Mouse (Mus musculus) ovary, adult 18-20 months (tissue): ENCODE measurements around the gene Cog6.

Experiments
- DNase-seq: peaks from one replicate; pipeline ENCODE4 v3.0.0; 2022; ENCODE audit warnings: low spot score, mixed read lengths

The Cog6 gene

GRCm38 (mm10) chr3:52962391-52962790, 54.6 kb downstream of the Cog6 start:
- DNase-seq: no peak

- no peak for DNase-seq
These were observed 55.4 kb downstream of the Cog6 start for GRCm38 (mm10) chr3:52961661-52962060.

GRCm38 (mm10) chr3:52960951-52961350, 56.1 kb downstream of the Cog6 start:
- DNase-seq: no peak

GRCm38 (mm10) chr3:52958444-52959120, 58.5 kb downstream of the Cog6 start:
- DNase-seq: no peak

GRCm38 (mm10) chr3:52957861-52958260, 59.2 kb downstream of the Cog6 start:
- DNase-seq: no peak

- DNase-seq: no peak
These were observed 60.8 kb downstream of the Cog6 start for GRCm38 (mm10) chr3:52956236-52956635.

- no peak for DNase-seq
These were observed 61.5 kb downstream of the Cog6 start for GRCm38 (mm10) chr3:52955481-52956019.

GRCm38 (mm10) chr3:52954656-52955055, 62.4 kb downstream of the Cog6 start:
- no peak for DNase-seq

GRCm38 (mm10) chr3:52953831-52954230, 63.2 kb downstream of the Cog6 start:
- DNase-seq: no peak

- no peak for DNase-seq
These were observed 68.2 kb downstream of the Cog6 start for GRCm38 (mm10) chr3:52948824-52949223.

- no peak for DNase-seq
These were observed 69.6 kb downstream of the Cog6 start for GRCm38 (mm10) chr3:52947444-52947843.

- peak; percentile 24 for DNase-seq
These were observed 76.1 kb downstream of the Cog6 start for GRCm38 (mm10) chr3:52940832-52941468.

- DNase-seq: no peak
These were observed 78.6 kb downstream of the Cog6 start for GRCm38 (mm10) chr3:52938398-52938797.

- no peak for DNase-seq
These were observed 79.2 kb downstream of the Cog6 start for GRCm38 (mm10) chr3:52937739-52938306.

- DNase-seq: no peak
These were observed 85.1 kb downstream of the Cog6 start for GRCm38 (mm10) chr3:52931956-52932355.
